Comparison of ENCODE assay signal across 9 mouse cellular contexts in the genomic region with DNA sequence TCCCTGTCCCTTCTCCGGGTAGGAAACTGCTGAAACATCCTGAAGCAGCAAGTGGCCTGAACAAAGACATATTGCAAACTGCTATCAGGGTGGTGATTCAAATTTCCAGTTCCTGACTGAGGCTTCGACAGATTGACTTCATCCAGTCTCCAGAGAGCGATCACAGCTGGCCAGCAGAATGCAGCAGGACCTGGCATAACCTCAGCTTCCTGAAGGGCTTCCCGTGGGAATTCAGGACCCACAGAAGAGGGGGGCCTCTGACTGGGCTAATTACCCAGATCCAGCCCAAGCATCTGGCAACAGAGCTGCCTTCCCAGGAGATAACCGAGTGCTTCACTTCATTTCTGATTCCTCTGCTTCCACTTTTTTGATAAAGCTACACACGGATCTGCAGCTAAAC.
DNase-seq lines count a peak whose midpoint lies in the region; ATAC-seq and TF ChIP-seq lines count a peak whose summit lies in the region.
"Had no signal": no experiment of that assay in that cellular context is flagged by ENCODE, and none has a peak within 500 bp of the region (broad histone marks: within the 10 kb centered on the region; RNA-seq: fewer than 3 reads in every experiment).

No protein-coding gene starts in this region.

- H3K9me3 ChIP-seq in hindbrain, embryonic 14.5 days (ENCODE audit: control insufficient read depth, low read length): no peaks in the 10 kb centered on the region
- H3K9me3 ChIP-seq: hindbrain, embryonic 15.5 days had no signal

- no peak overlapping the region for H3K9ac ChIP-seq in hindbrain, embryonic 14.5 days
- H3K9ac ChIP-seq: hindbrain, embryonic 15.5 days had no signal

- H3K4me1 ChIP-seq in hindbrain, embryonic 14.5 days (replicated peaks; ENCODE audit: control insufficient read depth, insufficient read depth, low read length): peaks cover 14% of the 10 kb centered on the region
- H3K4me1 ChIP-seq in cerebellum, adult 2 months (ENCODE audit: control insufficient read depth, insufficient read depth, low read length): no peaks in the 10 kb centered on the region

- H3K4me3 ChIP-seq in left cerebral cortex, adult 2 months: no peak overlapping the region
- H3K4me3 ChIP-seq in hindbrain, embryonic 14.5 days (replicated peaks; ENCODE audit: low read length): no peak overlapping the region
- no peak overlapping the region for H3K4me3 ChIP-seq in cerebellum, adult 2 months (replicated peaks; ENCODE audit: insufficient read depth, low read depth, low read length)
- H3K4me3 ChIP-seq: hindbrain, embryonic 15.5 days had no signal

- H3K36me3 ChIP-seq in hindbrain, embryonic 14.5 days (replicated peaks; ENCODE audit: control insufficient read depth, insufficient read depth): no peaks in the 10 kb centered on the region
- H3K36me3 ChIP-seq: hindbrain, embryonic 15.5 days had no signal

- TF ChIP-seq CTCF in left cerebral cortex, adult 2 months (IDR thresholded peaks at IDR 0.05): no peak
- TF ChIP-seq CTCF in cerebellum, adult 2 months (IDR thresholded peaks at IDR 0.05; ENCODE audit: borderline replicate concordance, insufficient read depth, low read depth, low read length): no peak

- no peak for TF ChIP-seq POLR2A in cerebellum, adult 2 months (IDR thresholded peaks at IDR 0.05; ENCODE audit: borderline replicate concordance, insufficient read depth, low read length)

- intact Hi-C loops in left cerebral cortex, postnatal 4 days (cut with DNase I): no loop called here
- intact Hi-C loops in left cerebral cortex, adult 2 months (cut with DNase I): no loop called here

- WGBS in hindbrain, embryonic 14.5 days: 45% methylated on average over 6 of the region's 6 CpGs
- 10% methylated on average over 6 of the region's 6 CpGs for WGBS in cerebellum, adult 2 months

- no peak overlapping the region for H3K27ac ChIP-seq in left cerebral cortex, adult 2 months
- H3K27ac ChIP-seq in hindbrain, embryonic 14.5 days: no peak overlapping the region
- H3K27ac ChIP-seq in cerebellum, adult 2 months (ENCODE audit: insufficient read depth, low read length): no peak overlapping the region
- H3K27ac ChIP-seq: hindbrain, embryonic 15.5 days had no signal

- peak; percentile 6 for DNase-seq in left cerebral cortex, postnatal 4 days
- no peak for DNase-seq in left cerebral cortex, adult 2 months (ENCODE audit: extremely low spot score in 1 of 2, low spot score in 2 of 2)
- peak; percentile 10 for DNase-seq in gastrocnemius, postnatal 25 days
- DNase-seq in hindbrain, embryonic 14.5 days (ENCODE audit: low spot score): no peak
- peak; percentile 42 for DNase-seq in retina, embryonic 14.5 days (ENCODE audit: low spot score)
- no peak for DNase-seq in cerebellum, adult 2 months
- no peak for DNase-seq in urinary bladder, adult 18-20 months (ENCODE audit: low spot score in 2 of 2)
- no peak for DNase-seq in urinary bladder, postnatal 25 days (ENCODE audit: low spot score)

- ATAC-seq in hindbrain, embryonic 14.5 days (ENCODE audit: low FRiP score): peak; percentile 59; the same call in 1 of the 2 replicates

- no peaks in the 10 kb centered on the region for H3K27me3 ChIP-seq in hindbrain, embryonic 14.5 days (ENCODE audit: control insufficient read depth, insufficient read depth, low read length)
- H3K27me3 ChIP-seq in cerebellum, adult 2 months (ENCODE audit: control insufficient read depth, insufficient read depth, low read length): no peaks in the 10 kb centered on the region
- H3K27me3 ChIP-seq: hindbrain, embryonic 15.5 days had no signal

- H3K4me2 ChIP-seq in hindbrain, embryonic 14.5 days (replicated peaks): no peak overlapping the region
- H3K4me2 ChIP-seq: hindbrain, embryonic 15.5 days had no signal

Comparison
In these comparisons a context has a peak if more than half of its experiments do, and no peak if none do; other contexts are left out.
1. DNase-seq: peak in left cerebral cortex, postnatal 4 days (single experiment), gastrocnemius, postnatal 25 days (single experiment) and retina, embryonic 14.5 days (single experiment); none in left cerebral cortex, adult 2 months (0 of 2), hindbrain, embryonic 14.5 days (single experiment), cerebellum, adult 2 months (0 of 2), urinary bladder, adult 18-20 months (0 of 2) and urinary bladder, postnatal 25 days (single experiment).